Mouse (Mus musculus) liver, embryonic 16.5 days (tissue): ENCODE data around the gene Ier5. TPM values are rescaled to one million over a fixed set of nuclear protein-coding genes. Genes with fewer than 3 reads are reported as not detected.
A peak's percentile ranks its signal among the peaks of the same experiment; 100 is the strongest.

Experiments
- ATAC-seq: fragments of 200-750 bp; cut with Nextera tagmentation; 2 replicates; pipeline ENCODE4 v1.8.0; 2017; ENCODE audit warnings: low read depth, mild to moderate bottlenecking, moderate number of reproducible peaks, moderate library complexity
- H3K27ac ChIP-seq: fragments of 300-500 bp; sonication (generic); 2 replicates; pipeline ENCODE4 v1.5.1; 2014; ENCODE audit warnings: mild to moderate bottlenecking, low read length
- H3K27me3 ChIP-seq: fragments of 300-500 bp; sonication (generic); 2 replicates; pipeline ENCODE4 v1.6.1; 2014; ENCODE audit warnings: low read depth, low read length, mixed read lengths; ENCODE audit not compliant: control insufficient read depth, insufficient read depth
- H3K36me3 ChIP-seq: fragments of 300-500 bp; sonication (generic); 2 replicates; pipeline ENCODE4 v1.6.1; 2014; ENCODE audit warnings: mild to moderate bottlenecking; ENCODE audit not compliant: control insufficient read depth, insufficient read depth
- H3K4me1 ChIP-seq: fragments of 300-500 bp; sonication (generic); 2 replicates; pipeline ENCODE4 v1.6.1; 2014; ENCODE audit warnings: low read depth, low read length, mixed read lengths; ENCODE audit not compliant: control insufficient read depth
- H3K4me2 ChIP-seq: fragments of 300-500 bp; sonication (generic); 2 replicates; pipeline ENCODE4 v1.6.1; 2014; ENCODE audit warnings: low read depth, low read length, mixed read lengths
- H3K4me3 ChIP-seq: fragments of 300-500 bp; sonication (generic); 2 replicates; pipeline ENCODE4 v1.5.1; 2014; ENCODE audit warnings: low read depth, mild to moderate bottlenecking, low read length
- H3K9ac ChIP-seq: fragments of 300-500 bp; sonication (generic); 2 replicates; pipeline ENCODE4 v1.6.1; 2014; ENCODE audit warnings: low read depth, low read length
- H3K9me3 ChIP-seq: fragments of 300-500 bp; sonication (generic); replicated peaks from 2 replicates; pipeline ENCODE4 v1.6.1; 2016; ENCODE audit warnings: low read length; ENCODE audit not compliant: control insufficient read depth
- WGBS: fragments of 180-500 bp; shearing (Covaris S2); extraction: QIAGEN DNeasy Blood & Tissue Kit; methylation state at CpG from one replicate; pipeline ENCODE4 v1.1.7; 2014; ENCODE audit not compliant: insufficient replicate concordance; 5-methylcytosine and 5-hydroxymethylcytosine counted together
- polyA plus RNA-seq: library from polyadenylated mRNA; unstranded; fragments of >200 nt; fragmentation: Nextera tagmentation; extraction: Ambion mirVana; gene quantifications from 2 replicates; pipeline ENCODE4 v1.2.1, GENCODE M21; 2015

Gene Ier5
- polyA plus RNA-seq, 1 experiment from 2014 or later: 1.6 TPM

- H3K4me2 ChIP-seq: no peak overlapping the region
- no peak overlapping the region for H3K27ac ChIP-seq
- H3K27me3 ChIP-seq: no peaks in the 10 kb centered on the region
- 2% methylated on average over 5 of the region's 5 CpGs for WGBS
- no peaks in the 10 kb centered on the region for H3K36me3 ChIP-seq
- H3K4me3 ChIP-seq: no peak overlapping the region
- peaks cover 12% of the 10 kb centered on the region for H3K4me1 ChIP-seq
- no peak overlapping the region for H3K9ac ChIP-seq
- ATAC-seq: peak; percentile 74
- no peaks in the 10 kb centered on the region for H3K9me3 ChIP-seq
Observed at GRCm38 (mm10) chr1:155048947-155049346, 50.5 kb downstream of the Ier5 start.

Other genes starting within 250 kb of the Ier5 start
- gene Cacna1e, start 215.1 kb downstream of the Ier5 start, polyA plus RNA-seq: 0.01 and 0.05 TPM in 2 replicates
- 0.56 and 1.1 TPM in 2 replicates for gene Mr1, start 47.2 kb upstream of the Ier5 start, polyA plus RNA-seq
- 7.1 TPM in 2 replicates for gene Stx6, start 59.1 kb upstream of the Ier5 start, polyA plus RNA-seq
- 0.12 and 0.33 TPM in 2 replicates for gene BC034090, start 144.8 kb upstream of the Ier5 start, polyA plus RNA-seq